Mouse (Mus musculus) effector memory CD4-positive, alpha-beta T cell, adult 5 months (primary cell): ENCODE data around the gene Ifi209. TPM values are rescaled to one million over a fixed set of nuclear protein-coding genes. Genes with fewer than 3 reads are reported as not detected.

Experiments used
- polyA plus RNA-seq: library from polyadenylated mRNA; unstranded; fragments of 100-300 nt; shearing (Covaris generic); gene quantifications from one replicate; pipeline ENCODE4 v1.2.1, GENCODE M21; 2017

Gene Ifi209
- 57.2 TPM for polyA plus RNA-seq

DNA sequence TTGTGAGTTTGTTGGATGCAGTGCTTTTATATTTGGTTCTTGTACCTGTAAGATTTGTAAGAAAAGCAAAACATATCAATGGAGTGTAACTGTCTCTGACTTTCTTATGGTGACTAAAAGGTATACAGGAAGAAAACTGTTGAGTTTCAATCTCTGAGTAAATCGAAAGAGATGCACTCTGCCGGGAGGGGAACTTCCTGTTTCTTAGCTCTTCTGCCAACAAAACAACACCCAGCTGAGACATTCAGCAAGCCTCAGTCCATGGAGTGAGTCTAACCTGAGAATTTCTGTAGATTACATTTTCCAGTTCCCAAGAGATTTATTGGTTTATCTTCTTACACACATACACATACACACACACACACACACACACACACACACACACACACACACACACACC is at the start of gene Ifi209:
Ifi209 (plus strand) TSS at position 296 of the 400 bp plus-strand sequence.

DNA sequence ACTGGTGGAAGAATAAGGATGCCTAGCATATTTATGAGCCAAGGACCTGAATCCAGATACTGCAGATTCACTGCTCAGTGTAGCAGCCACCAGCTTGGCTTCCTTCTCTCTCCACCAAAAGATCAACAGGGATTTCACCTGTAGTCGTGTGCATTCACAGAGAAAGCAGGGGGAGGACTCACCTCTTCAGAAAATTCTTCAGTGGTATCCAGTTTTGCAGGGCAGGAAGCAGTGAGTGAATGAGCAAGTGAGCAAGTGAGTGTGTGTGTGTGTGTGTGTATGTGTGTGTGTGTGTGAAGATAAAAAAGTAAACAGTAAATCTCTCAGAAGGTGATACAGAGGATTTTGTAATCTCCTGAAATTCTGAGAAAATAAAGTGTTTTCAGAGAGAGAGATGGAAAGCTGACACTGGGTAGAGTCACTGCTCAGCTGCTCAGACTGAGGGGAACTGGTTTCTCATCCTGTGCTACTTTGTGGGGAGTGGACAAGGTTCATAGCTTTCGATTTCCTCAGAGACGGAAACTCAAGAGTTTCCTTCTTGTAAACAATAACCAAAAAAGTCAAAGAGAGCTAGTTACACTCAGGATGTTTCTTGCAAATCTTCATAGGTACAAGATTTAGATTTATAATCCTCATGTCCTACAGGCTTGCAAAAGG is 31.8 kb upstream of the Ifi209 start, which contains the start of gene Ifi213:
Ifi213 (minus strand) TSS at position 437 of the 657 bp plus-strand sequence.

DNA sequence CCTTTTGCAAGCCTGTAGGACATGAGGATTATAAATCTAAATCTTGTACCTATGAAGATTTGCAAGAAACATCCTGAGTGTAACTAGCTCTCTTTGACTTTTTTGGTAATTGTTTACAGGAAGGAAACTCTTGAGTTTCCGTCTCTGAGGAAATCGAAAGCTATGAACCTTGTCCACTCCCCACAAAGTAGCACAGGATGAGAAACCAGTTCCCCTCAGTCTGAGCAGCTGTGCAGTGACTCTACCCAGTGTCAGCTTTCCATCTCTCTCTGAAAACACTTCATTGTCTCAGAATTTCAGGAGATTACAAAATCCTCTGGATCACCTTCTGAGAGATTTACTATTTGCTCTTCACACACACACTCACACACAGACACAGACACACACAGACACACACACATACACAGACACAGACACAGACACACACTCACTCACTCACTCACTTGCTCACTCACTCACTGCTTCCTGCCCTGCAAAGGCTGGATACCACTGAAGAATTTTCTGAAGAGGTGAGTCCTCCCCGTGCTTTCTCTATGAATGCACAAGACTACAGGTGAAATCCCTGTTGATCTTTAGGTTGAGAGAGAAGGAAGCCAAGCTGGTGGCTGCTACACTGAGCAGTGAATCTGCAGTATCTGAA is 42.9 kb downstream of the Ifi209 start, which contains the start of gene Ifi208:
Ifi208 (plus strand) TSS at position 218 of the 640 bp plus-strand sequence.

Other genes with a start within 250 kb of the Ifi209 start
- 40.6 TPM for gene Ifi206, start 139.9 kb upstream of the Ifi209 start, polyA plus RNA-seq
- gene Ifi214, start 95.0 kb upstream of the Ifi209 start, polyA plus RNA-seq = 7.9 TPM
- 65.5 TPM for gene Ifi213, start 31.6 kb upstream of the Ifi209 start, polyA plus RNA-seq
- gene Ifi208, start 42.8 kb downstream of the Ifi209 start, polyA plus RNA-seq = 71.3 TPM
- not detected for gene Ifi207, start 110.8 kb downstream of the Ifi209 start, polyA plus RNA-seq
- 3.5 TPM for gene Ifi204, start 136.0 kb downstream of the Ifi209 start, polyA plus RNA-seq